Mouse (Mus musculus) bone marrow, adult 2 months (tissue): Measurements from ENCODE around the gene Cldn9.

Experiments used
- CTCF ChIP-seq: fragments of 200-500 bp; IDR thresholded peaks from 2 replicates; pipeline ENCODE4 v1.5.1; 2011; ENCODE audit warnings: low read length, control low read depth; ENCODE audit not compliant: control insufficient read depth, insufficient read depth
- POLR2A ChIP-seq: fragments of 200-500 bp; IDR thresholded peaks from 2 replicates; pipeline ENCODE4 v1.6.1; 2011; ENCODE audit warnings: low read depth, mild to moderate bottlenecking, control low read depth, low read length, borderline replicate concordance; ENCODE audit not compliant: control insufficient read depth

DNA sequence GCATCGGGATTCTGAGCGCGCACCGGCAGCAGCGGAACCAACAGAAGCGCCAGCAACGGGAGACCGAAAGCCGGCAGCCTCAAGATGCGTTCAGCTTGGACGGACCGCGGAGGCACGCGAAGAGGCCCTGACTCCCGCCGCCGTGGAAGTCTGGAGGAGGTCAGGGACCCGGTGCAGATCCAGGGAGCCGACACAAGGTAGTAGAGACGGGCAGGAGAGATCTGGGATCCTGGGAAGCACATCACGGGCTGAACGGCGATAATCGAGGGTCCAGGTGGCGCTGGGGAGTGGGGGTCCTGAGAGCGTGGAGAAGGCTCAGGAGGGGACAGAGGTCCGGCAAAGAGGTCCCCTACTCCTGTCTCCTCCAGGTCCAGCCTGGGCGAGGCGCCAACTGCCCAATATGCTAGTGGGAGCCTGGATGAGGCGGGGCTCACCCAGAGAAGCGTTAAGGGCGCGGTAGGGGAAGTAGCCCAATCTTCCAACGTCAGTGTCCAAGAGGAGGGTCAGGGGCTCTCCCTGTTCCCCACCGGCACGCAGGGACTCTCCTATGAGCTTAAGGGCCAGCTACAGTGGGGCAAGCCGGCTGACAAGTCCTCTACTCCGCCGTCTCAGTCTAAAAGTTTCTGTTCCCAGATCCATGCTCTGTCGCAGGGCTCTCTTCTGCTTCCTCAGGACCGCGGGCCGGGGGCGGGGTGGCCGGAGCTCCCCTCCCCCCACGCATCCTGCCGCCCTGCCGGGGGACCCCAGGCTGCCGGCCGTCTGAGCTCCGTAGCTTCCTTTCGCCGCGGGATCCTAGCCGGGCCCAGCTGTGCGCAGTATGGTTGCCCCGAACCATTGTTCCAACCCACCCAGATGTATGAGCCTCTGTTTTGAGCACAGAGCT lies 39.0 kb downstream of the Cldn9 start, which contains the start of gene Mmp25:
- TF ChIP-seq CTCF (no peak), POLR2A (peak; percentile 27; the same call in 1 of the 2 replicates)
